Mouse (Mus musculus) heart, adult 2 months (tissue): ENCODE measurements around the gene Ucn3. TPM values are rescaled to one million over a fixed set of nuclear protein-coding genes. Genes with fewer than 3 reads are reported as not detected.
A peak's percentile ranks its signal among the peaks of the same experiment; 100 is the strongest.
"Not testable (repeated sequence)": the region's sequence is repeated elsewhere in the genome, so short reads cannot be mapped to it uniquely, and the experiment has no call there.

Experiments used
- DNase-seq, 2 experiments: peaks; one replicate each; pipeline ENCODE4 v3.0.0; 2021
- H3K27ac ChIP-seq: fragments of 200-600 bp; 2 replicates; pipeline ENCODE4 v1.8.1; 2022
- H3K27me3 ChIP-seq: fragments of 200-500 bp; 2 replicates; pipeline ENCODE4 v1.6.1; 2012; ENCODE audit warnings: mild to moderate bottlenecking, low read length, inconsistent platforms, mixed read lengths; ENCODE audit not compliant: control insufficient read depth, insufficient read depth
- H3K36me3 ChIP-seq: fragments of 200-500 bp; 2 replicates; pipeline ENCODE4 v1.6.1; 2012; ENCODE audit warnings: low read length, inconsistent platforms; ENCODE audit not compliant: control insufficient read depth, insufficient read depth
- H3K4me1 ChIP-seq: fragments of 200-500 bp; 2 replicates; pipeline ENCODE4 v1.6.1; 2011; ENCODE audit warnings: low read length; ENCODE audit not compliant: control insufficient read depth, insufficient read depth
- H3K4me3 ChIP-seq: fragments of 200-600 bp; 2 replicates; pipeline ENCODE4 v1.8.1; 2022
- H3K79me2 ChIP-seq: fragments of 200-500 bp; replicated peaks from 2 replicates; pipeline ENCODE4 v1.6.1; 2012; ENCODE audit warnings: mild to moderate bottlenecking, inconsistent platforms, low read length, moderate library complexity, mixed read lengths; ENCODE audit not compliant: control insufficient read depth, insufficient read depth
- H3K9ac ChIP-seq: fragments of 200-500 bp; 2 replicates; pipeline ENCODE4 v1.6.1; 2012; ENCODE audit warnings: low read depth, mild to moderate bottlenecking, control low read depth, inconsistent platforms, low read length, mixed read lengths
- CTCF ChIP-seq: fragments of 200-600 bp; IDR thresholded peaks from 2 replicates; pipeline ENCODE4 v1.8.1; 2022; ENCODE audit warnings: antibody characterized with exemption, mild to moderate bottlenecking, moderate library complexity
- EP300 ChIP-seq: fragments of 200-500 bp; IDR thresholded peaks from 2 replicates; pipeline ENCODE4 v1.6.1; 2011; ENCODE audit warnings: low read depth, low read length, control low read depth; ENCODE audit not compliant: insufficient read depth
- POLR2A ChIP-seq: fragments of 200-500 bp; IDR thresholded peaks from 2 replicates; pipeline ENCODE4 v1.6.1; 2011; ENCODE audit warnings: mild to moderate bottlenecking, low read depth, low read length, control low read depth; ENCODE audit not compliant: insufficient read depth
- WGBS: fragments of 180-500 bp; shearing (Covaris S2); methylation state at CpG from one replicate; pipeline ENCODE4 v1.1.7; 2018; 5-methylcytosine and 5-hydroxymethylcytosine counted together
- intact Hi-C: fragments of 180-260 bp; cut with DNase I; formaldehyde crosslinking; loops from one replicate; pipeline ENCODE4 v1.15.1; 2025
- polyA plus RNA-seq: library from polyadenylated mRNA; depleted of rRNA; stranded (reverse); fragments of >200 nt; gene quantifications from 2 replicates; pipeline ENCODE4 v1.2.3, GENCODE M21; 2012
- total RNA-seq, 2 experiments: library from RNA; stranded (reverse); gene quantifications; 2 replicates each; pipeline ENCODE4 v1.2.3; 2021

Ucn3 gene
- total and polyA plus RNA-seq, 3 experiments: not detected

DNA sequence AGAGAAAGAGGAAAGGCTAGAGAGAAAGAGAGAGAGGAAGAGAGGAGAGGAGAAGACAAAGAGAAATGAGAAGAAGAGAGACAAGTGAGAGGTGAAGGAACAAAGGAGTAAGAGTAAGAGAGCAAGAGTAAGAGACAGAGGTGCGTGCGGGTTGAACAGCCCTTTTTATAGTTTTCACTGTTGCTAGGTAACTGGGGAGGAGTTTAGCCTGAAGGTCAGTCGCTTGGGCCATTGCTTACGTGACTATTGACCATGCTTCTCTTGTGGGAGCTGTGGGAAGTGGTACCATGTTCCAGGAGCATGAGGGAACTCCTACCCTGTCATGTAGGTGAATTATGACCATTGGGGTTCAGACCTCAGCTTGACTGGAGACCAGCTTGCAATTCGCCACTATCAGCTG is 34.8 kb downstream of the Ucn3 start:
- Histone ChIP-seq H3K36me3 (no peaks in the 10 kb centered on the region), H3K4me3 (no peak overlapping the region)

GRCm38 (mm10) chr13:3908262-3908661 is 36.9 kb downstream of the Ucn3 start:
- no peak for DNase-seq
- Histone ChIP-seq H3K9ac (no peak overlapping the region), H3K36me3 (no peaks in the 10 kb centered on the region), H3K4me1 (no peaks in the 10 kb centered on the region), H3K27me3 (no peaks in the 10 kb centered on the region), H3K4me3 (no peak overlapping the region), H3K27ac (no peak overlapping the region), H3K79me2 (no peaks in the 10 kb centered on the region)
- intact Hi-C loops: no loop called here
- WGBS: 67% methylated on average over 4 of the region's 4 CpGs
- TF ChIP-seq EP300 (no peak), CTCF (no peak), POLR2A (no peak)

More for the DNA sequence above, 34.8 kb downstream of the Ucn3 start:
- Histone ChIP-seq H3K4me1 (no peaks in the 10 kb centered on the region), H3K27ac (no peak overlapping the region), H3K9ac (no peak overlapping the region), H3K79me2 (no peaks in the 10 kb centered on the region), H3K27me3 (no peaks in the 10 kb centered on the region)
- DNase-seq: no peak
- 93% methylated on average over 5 of the region's 5 CpGs for WGBS
- TF ChIP-seq CTCF (no peak), EP300 (no peak), POLR2A (no peak)
- intact Hi-C loops: no loop called here

- Histone ChIP-seq H3K27ac (no peak overlapping the region), H3K9ac (no peak overlapping the region), H3K36me3 (no peaks in the 10 kb centered on the region), H3K79me2 (no peaks in the 10 kb centered on the region), H3K4me3 (no peak overlapping the region), H3K27me3 (no peaks in the 10 kb centered on the region), H3K4me1 (no peaks in the 10 kb centered on the region)
- DNase-seq: no peak
- WGBS: 47% methylated on average over 6 of the region's 6 CpGs
- intact Hi-C loops: no loop called here
- TF ChIP-seq CTCF (no peak), POLR2A (no peak), EP300 (no peak)
Measured at GRCm38 (mm10) chr13:3907151-3907696, 37.9 kb downstream of the Ucn3 start.

DNA sequence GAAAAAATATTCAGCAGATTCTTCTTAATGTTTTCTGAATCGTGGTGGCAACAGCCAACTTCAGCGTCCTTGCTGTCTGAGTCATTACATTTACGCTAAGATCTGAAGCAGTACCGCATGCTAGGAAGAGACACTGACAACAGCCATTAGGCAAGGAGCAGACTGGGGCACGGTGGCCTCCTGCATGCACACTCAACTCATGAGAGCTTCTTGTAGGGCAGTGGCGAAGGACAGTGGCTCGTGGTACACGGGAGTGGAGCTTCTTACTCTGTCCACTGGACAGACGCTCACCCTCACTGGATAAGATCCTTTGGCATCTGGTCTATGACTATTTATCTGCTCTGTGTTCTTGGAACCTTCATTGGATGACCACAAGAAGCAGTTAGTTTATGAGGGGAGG is 45.8 kb downstream of the Ucn3 start:
- Histone ChIP-seq H3K27me3 (no peaks in the 10 kb centered on the region), H3K4me3 (no peak overlapping the region), H3K4me1 (no peaks in the 10 kb centered on the region), H3K36me3 (no peaks in the 10 kb centered on the region), H3K9ac (no peak overlapping the region), H3K27ac (no peak overlapping the region), H3K79me2 (no peaks in the 10 kb centered on the region)
- no peak for TF ChIP-seq EP300
- TF ChIP-seq CTCF: no peak
- TF ChIP-seq POLR2A: no peak
- 87% methylated on average over 9 of the region's 9 CpGs for WGBS
- no peak for DNase-seq
- intact Hi-C loops: loop anchor here (10.0 kb wide), 2 partner anchors 354 to 494 kb away; no protein-coding TSS in a partner anchor

DNA sequence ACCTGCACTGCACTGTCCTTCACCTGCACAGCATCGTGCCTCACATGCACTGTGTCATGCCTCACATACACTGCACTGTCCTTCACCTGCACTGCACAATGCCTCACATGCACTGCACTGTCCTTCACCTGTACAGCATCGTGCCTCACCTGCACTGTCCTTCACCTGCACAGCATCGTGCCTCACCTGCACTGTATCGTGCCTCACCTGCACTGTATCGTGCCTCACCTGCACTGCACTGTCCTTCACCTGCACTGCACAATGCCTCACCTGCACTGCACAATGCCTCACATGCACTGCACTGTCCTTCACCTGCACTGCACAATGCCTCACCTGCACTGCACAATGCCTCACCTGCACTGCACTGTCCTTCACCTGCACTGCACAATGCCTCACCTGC is 46.9 kb downstream of the Ucn3 start:
- not testable (repeated sequence) for H3K27ac ChIP-seq, H3K27me3 ChIP-seq, H3K79me2 ChIP-seq, H3K36me3 ChIP-seq, H3K4me3 ChIP-seq, H3K9ac ChIP-seq, DNase-seq, H3K4me1 ChIP-seq
- WGBS: 96% methylated on average over 5 of the region's 5 CpGs
- intact Hi-C loops: loop anchor here (10.0 kb wide), 2 partner anchors 353 to 493 kb away; no protein-coding TSS in a partner anchor

GRCm38 (mm10) chr13:3896913-3897312 is 48.2 kb downstream of the Ucn3 start:
- H3K36me3 ChIP-seq: no peaks in the 10 kb centered on the region
- DNase-seq: peak; percentile 59 to 60
- no peak overlapping the region for H3K27ac ChIP-seq
- H3K27me3 ChIP-seq: no peaks in the 10 kb centered on the region
- intact Hi-C loops: loop anchor here (1.0 to 10.0 kb wide), 3 partner anchors 232 to 492 kb away; no protein-coding TSS in a partner anchor
- no peak overlapping the region for H3K9ac ChIP-seq
- H3K79me2 ChIP-seq: no peaks in the 10 kb centered on the region
- H3K4me3 ChIP-seq: no peak overlapping the region
- H3K4me1 ChIP-seq: no peaks in the 10 kb centered on the region
- TF ChIP-seq EP300 (peak; percentile 66; the same call in 1 of the 2 replicates), POLR2A (no peak), CTCF (peak; percentile 100)
- 28% methylated on average over 5 of the region's 5 CpGs for WGBS
